Mouse (Mus musculus): ENCODE measurements around the gene Fam71f2. TPM values are rescaled to one million over a fixed set of nuclear protein-coding genes. Genes with fewer than 3 reads are reported as not detected.
A peak's percentile ranks its signal among the peaks of the same experiment; 100 is the strongest.

Gene Fam71f2
- total and polyA plus RNA-seq, 2 experiments from 2014 or later = 0.39 to 2.1 TPM

GRCm38 (mm10) chr6:29261831-29262230 lies 17.6 kb upstream of the Fam71f2 start:
- no peaks in the 10 kb centered on the region for H3K27me3 ChIP-seq (ENCODE audit: insufficient read depth, low read length)
- H3K36me3 ChIP-seq (ENCODE audit: insufficient read depth, low read length) = no peaks in the 10 kb centered on the region
- H3K27ac ChIP-seq = no peak overlapping the region
- ATAC-seq (no peak), DNase-seq (ENCODE audit: low spot score) (no peak)
- no peak for TF ChIP-seq CTCF (IDR thresholded peaks at IDR 0.05; ENCODE audit: low read depth)
- no peaks in the 10 kb centered on the region for H3K4me1 ChIP-seq (ENCODE audit: insufficient read depth, low read length)
- no peak overlapping the region for H3K4me2 ChIP-seq (ENCODE audit: low read depth, low read length)
- 84% methylated on average over 5 of the region's 5 CpGs for WGBS
- H3K4me3 ChIP-seq (ENCODE audit: low read length) = no peak overlapping the region
- no peak overlapping the region for H3K9ac ChIP-seq (replicated peaks; ENCODE audit: low read length)
- no peaks in the 10 kb centered on the region for H3K9me3 ChIP-seq (ENCODE audit: low read length)

- H3K9me3 ChIP-seq (ENCODE audit: low read length) = no peaks in the 10 kb centered on the region
- ATAC-seq = peak; percentile 94
- H3K4me2 ChIP-seq (ENCODE audit: low read depth, low read length) = no peak overlapping the region
- peak; percentile 79 for DNase-seq (ENCODE audit: low spot score)
- no peak overlapping the region for H3K9ac ChIP-seq (replicated peaks; ENCODE audit: low read length)
- no peaks in the 10 kb centered on the region for H3K27me3 ChIP-seq (ENCODE audit: insufficient read depth, low read length)
- H3K4me1 ChIP-seq (ENCODE audit: insufficient read depth, low read length) = no peaks in the 10 kb centered on the region
- H3K4me3 ChIP-seq (ENCODE audit: low read length) = no peak overlapping the region
- 23% methylated on average over 6 of the region's 6 CpGs for WGBS
- peak overlapping the region; percentile 23; the same call in 1 of the 2 replicates for H3K27ac ChIP-seq
- TF ChIP-seq CTCF (IDR thresholded peaks at IDR 0.05; ENCODE audit: low read depth) = no peak
- no peaks in the 10 kb centered on the region for H3K36me3 ChIP-seq (ENCODE audit: insufficient read depth, low read length)
Observed at GRCm38 (mm10) chr6:29263650-29264455, 15.5 kb upstream of the Fam71f2 start.

GRCm38 (mm10) chr6:29264456-29264781 lies 15.0 kb upstream of the Fam71f2 start:
- no peak overlapping the region for H3K4me3 ChIP-seq (ENCODE audit: low read length)
- TF ChIP-seq CTCF (IDR thresholded peaks at IDR 0.05; ENCODE audit: low read depth) = no peak
- no peaks in the 10 kb centered on the region for H3K4me1 ChIP-seq (ENCODE audit: insufficient read depth, low read length)
- no peaks in the 10 kb centered on the region for H3K9me3 ChIP-seq (ENCODE audit: low read length)
- DNase-seq (ENCODE audit: low spot score) (no peak), ATAC-seq (peak; percentile 16; the same call in 1 of the 2 replicates)
- H3K27me3 ChIP-seq (ENCODE audit: insufficient read depth, low read length) = no peaks in the 10 kb centered on the region
- no peak overlapping the region for H3K27ac ChIP-seq
- 68% methylated on average over 3 of the region's 3 CpGs for WGBS
- no peaks in the 10 kb centered on the region for H3K36me3 ChIP-seq (ENCODE audit: insufficient read depth, low read length)
- H3K4me2 ChIP-seq (ENCODE audit: low read depth, low read length) = no peak overlapping the region
- no peak overlapping the region for H3K9ac ChIP-seq (replicated peaks; ENCODE audit: low read length)

- Histone ChIP-seq H3K4me2 (ENCODE audit: low read depth, low read length) (no peak overlapping the region), H3K27ac (no peak overlapping the region), H3K36me3 (ENCODE audit: insufficient read depth, low read length) (no peaks in the 10 kb centered on the region), H3K4me1 (ENCODE audit: insufficient read depth, low read length) (0 out of 2 replicates have a peak, but pooled peaks cover 4% of the 10 kb centered on the region), H3K27me3 (ENCODE audit: insufficient read depth, low read length) (no peaks in the 10 kb centered on the region), H3K4me3 (ENCODE audit: low read length) (no peak overlapping the region), H3K9ac (replicated peaks; ENCODE audit: low read length) (no peak overlapping the region), H3K9me3 (ENCODE audit: low read length) (no peaks in the 10 kb centered on the region)
- no peak for ATAC-seq
- DNase-seq (ENCODE audit: low spot score) = no peak
- 71% methylated on average over 4 of the region's 4 CpGs for WGBS
- no peak for TF ChIP-seq CTCF (IDR thresholded peaks at IDR 0.05; ENCODE audit: low read depth)
Observed at GRCm38 (mm10) chr6:29266936-29267335, 12.5 kb upstream of the Fam71f2 start.

GRCm38 (mm10) chr6:29269006-29269668 lies 10.3 kb upstream of the Fam71f2 start:
- 78% methylated on average over 6 of the region's 6 CpGs for WGBS
- no peak overlapping the region for H3K27ac ChIP-seq
- no peak overlapping the region for H3K4me2 ChIP-seq (ENCODE audit: low read depth, low read length)
- no peaks in the 10 kb centered on the region for H3K9me3 ChIP-seq (ENCODE audit: low read length)
- 0 out of 2 replicates have a peak, but pooled peaks cover 10% of the 10 kb centered on the region for H3K4me1 ChIP-seq (ENCODE audit: insufficient read depth, low read length)
- no peak overlapping the region for H3K9ac ChIP-seq (replicated peaks; ENCODE audit: low read length)
- no peak overlapping the region for H3K4me3 ChIP-seq (ENCODE audit: low read length)
- no peaks in the 10 kb centered on the region for H3K36me3 ChIP-seq (ENCODE audit: insufficient read depth, low read length)
- ATAC-seq = no peak
- no peak for TF ChIP-seq CTCF (IDR thresholded peaks at IDR 0.05; ENCODE audit: low read depth)
- H3K27me3 ChIP-seq (ENCODE audit: insufficient read depth, low read length) = no peaks in the 10 kb centered on the region
- DNase-seq (ENCODE audit: low spot score) = no peak

GRCm38 (mm10) chr6:29270961-29271360 lies 8.4 kb upstream of the Fam71f2 start:
- Histone ChIP-seq H3K27me3 (ENCODE audit: insufficient read depth, low read length) (no peaks in the 10 kb centered on the region), H3K4me1 (ENCODE audit: insufficient read depth, low read length) (0 out of 2 replicates have a peak, but pooled peaks cover 10% of the 10 kb centered on the region), H3K4me2 (ENCODE audit: low read depth, low read length) (no peak overlapping the region), H3K36me3 (ENCODE audit: insufficient read depth, low read length) (no peaks in the 10 kb centered on the region), H3K27ac (no peak overlapping the region), H3K9me3 (ENCODE audit: low read length) (no peaks in the 10 kb centered on the region), H3K9ac (replicated peaks; ENCODE audit: low read length) (no peak overlapping the region), H3K4me3 (ENCODE audit: low read length) (no peak overlapping the region)
- TF ChIP-seq CTCF (IDR thresholded peaks at IDR 0.05; ENCODE audit: low read depth) = no peak
- 22% methylated on average over 8 of the region's 8 CpGs for WGBS
- no peak for ATAC-seq
- DNase-seq (ENCODE audit: low spot score) = no peak
